Mouse (Mus musculus) gastrocnemius, adult 2 months (tissue): ENCODE data around the gene Olfr1186. TPM values are rescaled to one million over a fixed set of nuclear protein-coding genes. Genes with fewer than 3 reads are reported as not detected.
"Not testable (repeated sequence)": the region's sequence is repeated elsewhere in the genome, so short reads cannot be mapped to it uniquely, and the experiment has no call there.

Experiments used
- DNase-seq: peaks from one replicate; pipeline ENCODE4 v3.0.0; 2022
- H3K27ac ChIP-seq: fragments of 200-600 bp; 2 replicates; pipeline ENCODE4 v1.8.1; 2022; ENCODE audit warnings: mild to moderate bottlenecking
- H3K4me3 ChIP-seq: fragments of 200-600 bp; 2 replicates; pipeline ENCODE4 v1.8.1; 2022; ENCODE audit warnings: mild to moderate bottlenecking, moderate library complexity
- CTCF ChIP-seq: fragments of 200-600 bp; IDR thresholded peaks from 2 replicates; pipeline ENCODE4 v1.8.1; 2022; ENCODE audit warnings: antibody characterized with exemption, mild to moderate bottlenecking, moderate library complexity
- intact Hi-C: fragments of 180-260 bp; cut with DNase I; formaldehyde crosslinking; loops from one replicate; pipeline ENCODE4 v1.15.1; 2025
- long read RNA-seq, 2 experiments: library from polyadenylated mRNA; stranded (forward); transcript quantifications; one replicate each; pipeline ENCODE4 v2.0.0; 2021
- total RNA-seq, 2 experiments: library from RNA; stranded (reverse); gene quantifications; 2 replicates each; pipeline ENCODE4 v1.2.3; 2021

The Olfr1186 gene
- total RNA-seq: not detected
- long read RNA-seq, experiment 1: 0 reads
- long read RNA-seq, experiment 2: 0 reads

DNA sequence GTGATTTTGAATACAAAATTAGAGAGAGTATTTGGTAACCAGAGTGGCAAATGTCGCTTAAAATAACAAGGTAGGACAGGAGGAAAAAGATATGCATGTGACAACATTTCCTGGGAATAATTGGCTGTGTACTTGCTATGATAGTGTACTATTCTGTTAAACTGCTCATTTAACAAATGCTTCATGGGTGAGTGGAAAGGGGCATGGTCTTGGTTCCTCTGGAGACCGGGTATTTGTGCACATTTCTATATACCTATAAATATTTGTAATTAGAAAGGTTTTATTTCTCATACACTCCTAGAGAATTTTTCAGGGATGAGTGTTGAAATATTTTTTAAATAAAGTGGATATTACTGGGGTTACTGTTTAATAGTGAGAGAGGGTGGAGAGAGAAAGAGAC lies at the start of gene Olfr1186:
TSS of gene Olfr1186 (plus strand) at position 301 of the 400 bp plus-strand sequence.
- Histone ChIP-seq H3K27ac (no peak within 1 kb of the TSS), H3K4me3 (no peak within 1 kb of the TSS)
- no peak for TF ChIP-seq CTCF
- intact Hi-C loops: no loop called here
- no peak for DNase-seq

DNA sequence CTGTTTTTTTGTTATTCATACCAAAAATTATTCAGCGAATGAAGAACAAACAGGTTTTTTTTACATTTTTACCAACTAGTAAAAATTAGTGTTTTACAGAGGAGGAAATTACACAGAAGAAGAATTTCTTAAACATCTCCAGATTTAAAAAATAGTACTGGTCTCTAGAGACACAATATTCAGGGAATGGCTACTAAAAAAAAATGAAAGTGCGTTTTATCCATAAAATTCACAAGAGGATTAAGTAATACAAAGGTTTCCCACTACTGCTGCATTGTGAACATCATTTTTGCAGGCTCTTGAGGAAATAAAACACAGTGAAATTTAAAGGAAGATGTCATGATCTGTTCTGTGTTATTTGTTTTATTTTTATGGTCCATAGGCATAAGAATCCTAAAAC lies 35.1 kb upstream of the Olfr1186 start, which contains the start of gene Olfr1184:
TSS of gene Olfr1184 (plus strand) at position 301 of the 400 bp plus-strand sequence.
- intact Hi-C loops: no loop called here
- DNase-seq: no peak
- Histone ChIP-seq H3K4me3 (no peak within 1 kb of the TSS), H3K27ac (no peak within 1 kb of the TSS)
- TF ChIP-seq CTCF: no peak

DNA sequence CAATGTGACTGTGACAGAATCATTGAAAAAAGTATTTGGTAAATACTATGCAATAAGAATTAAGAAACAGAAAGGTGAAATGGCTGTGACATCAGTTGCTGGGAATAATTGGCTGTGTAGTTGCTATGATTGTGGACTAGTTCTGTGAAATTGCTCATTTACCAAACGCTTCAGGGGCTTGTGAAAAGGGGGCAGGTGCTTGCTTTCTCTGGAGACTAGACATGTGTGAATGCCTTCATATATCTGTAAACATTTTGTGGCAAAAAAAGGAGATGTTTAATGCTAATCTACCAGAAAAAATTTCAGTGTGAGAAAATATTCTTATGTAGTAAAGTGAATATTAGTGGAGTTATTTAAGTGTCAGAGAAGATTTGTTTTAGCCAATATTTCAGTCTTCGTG lies 25.3 kb upstream of the Olfr1186 start, which contains the start of gene Olfr1185-ps1:
TSS of gene Olfr1185-ps1 (plus strand) at position 301 of the 400 bp plus-strand sequence.
- intact Hi-C loops: no loop called here
- DNase-seq: no peak
- Histone ChIP-seq H3K4me3 (no peak within 1 kb of the TSS), H3K27ac (no peak within 1 kb of the TSS)
- TF ChIP-seq CTCF: no peak

DNA sequence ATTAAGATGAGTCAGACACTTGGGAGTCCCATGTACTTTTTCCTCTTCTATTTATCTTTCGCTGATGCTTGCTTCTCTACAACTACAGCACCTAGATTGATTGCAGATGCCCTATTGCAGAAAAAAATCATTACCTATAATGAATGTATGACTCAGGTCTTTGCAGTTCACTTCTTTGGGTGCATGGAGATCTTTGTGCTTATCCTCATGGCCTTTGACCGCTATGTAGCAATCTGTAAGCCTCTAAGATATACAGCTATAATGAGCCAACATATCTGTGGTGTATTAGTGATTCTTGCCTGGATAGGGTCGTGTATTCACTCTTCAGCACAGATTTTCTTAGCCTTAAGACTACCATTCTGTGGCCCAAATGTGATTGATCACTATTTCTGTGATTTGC lies 7.4 kb downstream of the Olfr1186 start:
- no peak for DNase-seq
- intact Hi-C loops: no loop called here
- TF ChIP-seq CTCF: no peak
- no peak overlapping the region for H3K27ac ChIP-seq
- H3K4me3 ChIP-seq: no peak overlapping the region

DNA sequence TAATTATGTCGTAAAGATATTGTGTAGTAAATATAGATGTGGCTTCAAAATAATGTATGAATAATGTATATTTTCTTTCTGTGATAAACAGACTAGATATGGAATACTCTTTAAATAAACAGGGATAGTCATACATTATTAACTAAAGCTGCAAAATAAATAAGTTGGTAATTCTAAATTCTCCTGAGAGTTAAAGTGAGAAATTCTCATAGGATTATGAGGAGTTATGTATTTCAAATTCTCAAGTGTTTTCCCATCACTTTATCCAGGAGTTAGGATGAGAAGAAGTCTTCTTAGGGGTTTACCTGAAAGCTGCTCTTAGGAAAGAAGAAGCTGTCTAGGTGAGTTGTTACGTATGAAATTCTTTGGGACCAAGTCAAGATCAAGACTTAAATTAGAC lies 38.3 kb downstream of the Olfr1186 start, which contains the start of gene Olfr1188:
TSS of gene Olfr1188 (plus strand) at position 301 of the 400 bp plus-strand sequence.
- DNase-seq: no peak
- no peak for TF ChIP-seq CTCF
- no peak within 1 kb of the TSS for H3K27ac ChIP-seq
- H3K4me3 ChIP-seq: no peak within 1 kb of the TSS
- intact Hi-C loops: no loop called here

DNA sequence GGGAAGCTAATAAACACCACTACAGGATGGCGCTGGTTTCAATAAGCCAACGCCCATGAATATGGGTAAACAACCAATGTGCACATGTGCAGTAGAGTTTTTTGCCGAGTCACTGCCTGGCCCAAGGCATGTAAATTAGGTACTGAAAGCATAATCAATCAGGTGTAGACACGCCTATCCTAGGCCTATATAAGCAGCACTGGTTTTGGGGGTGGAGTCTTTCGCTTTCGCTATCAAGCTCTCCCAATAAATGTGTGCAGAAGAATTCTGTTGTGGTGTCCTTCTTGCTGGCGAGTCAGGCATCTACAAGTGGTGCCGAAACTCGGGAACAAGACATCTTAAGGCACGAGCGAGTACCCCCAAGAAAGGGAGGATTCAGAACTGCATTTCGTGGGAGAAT lies 54.3 kb downstream of the Olfr1186 start:
- H3K27ac ChIP-seq, intact Hi-C loops, DNase-seq, H3K4me3 ChIP-seq: not testable (repeated sequence)

Other genes starting within 250 kb of the Olfr1186 start
- gene Olfr1173, start 238.7 kb upstream of the Olfr1186 start, total RNA-seq: not detected
- gene Olfr1174-ps, start 203.4 kb upstream of the Olfr1186 start, total RNA-seq: not detected
- not detected for gene Olfr1175-ps, start 191.3 kb upstream of the Olfr1186 start, total RNA-seq
- gene Olfr1176, start 181.8 kb upstream of the Olfr1186 start, total RNA-seq: not detected
- gene Olfr1177-ps, start 172.1 kb upstream of the Olfr1186 start, total RNA-seq: not detected
- gene Olfr1178, start 131.5 kb upstream of the Olfr1186 start, total RNA-seq: not detected
- not detected for gene Olfr1179, start 112.1 kb upstream of the Olfr1186 start, total RNA-seq
- not detected for gene Olfr1180, start 99.4 kb upstream of the Olfr1186 start, total RNA-seq
- gene Olfr1181, start 92.4 kb upstream of the Olfr1186 start, total RNA-seq: not detected
- gene Gm13757, start 69.4 kb upstream of the Olfr1186 start, total RNA-seq: not detected
- gene Olfr1183, start 63.7 kb upstream of the Olfr1186 start, total RNA-seq: not detected
- gene Olfr1184, start 35.0 kb upstream of the Olfr1186 start, total RNA-seq: not detected
- gene Olfr1185-ps1, start 25.2 kb upstream of the Olfr1186 start, total RNA-seq: not detected
- gene Olfr1188, start 38.4 kb downstream of the Olfr1186 start, total RNA-seq: not detected
- not detected for gene Olfr1189, start 67.9 kb downstream of the Olfr1186 start, total RNA-seq
- gene Olfr1191-ps1, start 122.0 kb downstream of the Olfr1186 start, total RNA-seq: not detected
- not detected for gene Olfr1192-ps1, start 130.0 kb downstream of the Olfr1186 start, total RNA-seq
- gene Olfr1193, start 157.1 kb downstream of the Olfr1186 start, total RNA-seq: not detected
- gene Olfr1195, start 170.6 kb downstream of the Olfr1186 start, total RNA-seq: not detected
- gene Olfr1196, start 186.0 kb downstream of the Olfr1186 start, total RNA-seq: not detected
- not detected for gene Olfr1197, start 213.8 kb downstream of the Olfr1186 start, total RNA-seq
- gene Olfr1198, start 232.8 kb downstream of the Olfr1186 start, total RNA-seq: not detected
- not detected for gene Olfr1199, start 241.9 kb downstream of the Olfr1186 start, total RNA-seq